In genomic region chr3:95292899-95293298, GRCm38 (mm10) we compare ENCODE assay signal across 1 mouse cellular context.
TF ChIP-seq lines count a peak whose summit lies in the region.

No protein-coding gene starts in this region.

TF ChIP-seq in MEL, 35 proteins besides CTCF, POLR2A, EP300 and RAD21:
- no peak for TF ChIP-seq TBP (IDR thresholded peaks at IDR 0.05; ENCODE audit: low read depth, low read length)
- TF ChIP-seq ZMIZ1 (IDR thresholded peaks at IDR 0.05; ENCODE audit: low read depth, low read length): 0 out of 2 replicates have a peak, but pooled peaks have one; percentile 53
